ENCODE assay signal across 13 mouse cellular contexts in the genomic region with DNA sequence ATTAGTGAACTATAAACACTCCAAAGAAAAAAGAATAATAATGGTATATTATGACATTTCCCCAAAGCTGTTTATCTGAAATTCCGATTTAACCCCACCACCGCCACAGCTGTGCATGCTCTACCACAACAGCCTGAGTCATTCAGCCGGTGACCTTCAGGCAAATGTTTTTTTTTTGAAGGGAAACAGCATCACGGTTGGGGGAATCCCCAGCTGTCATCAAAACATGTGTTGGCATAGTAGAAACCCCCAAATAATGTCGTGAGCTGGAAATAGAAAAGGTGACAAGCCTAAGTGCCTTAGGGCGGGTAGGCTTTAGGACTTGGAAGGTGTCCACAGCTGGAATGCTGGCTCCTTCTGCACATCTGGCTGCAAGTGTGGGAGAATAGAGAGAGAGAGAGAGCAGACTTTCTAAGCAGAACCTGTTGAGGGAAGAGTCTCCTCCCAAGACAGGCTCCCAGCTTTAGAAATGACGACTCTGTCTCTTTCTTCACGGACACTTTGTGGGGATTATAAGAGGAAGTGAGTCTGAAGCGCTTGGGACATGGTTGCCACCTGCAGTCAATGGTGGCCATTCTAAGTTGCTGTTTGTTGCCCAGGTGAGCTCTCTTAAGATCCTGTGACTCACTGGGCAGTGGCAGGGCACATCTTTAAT. TPM values are rescaled to one million over a fixed set of nuclear protein-coding genes. Genes with fewer than 3 reads are reported as not detected.
DNase-seq lines count a peak whose midpoint lies in the region; ATAC-seq and TF ChIP-seq lines count a peak whose summit lies in the region.
"Had no signal": no experiment of that assay in that cellular context is flagged by ENCODE, and none has a peak within 500 bp of the region (broad histone marks: within the 10 kb centered on the region; RNA-seq: fewer than 3 reads in every experiment).

No protein-coding gene starts in this region.

- H3K9ac ChIP-seq in heart, embryonic 16.5 days (ENCODE audit: low read length), result peak overlapping the region; percentile 10; the same call in 1 of the 2 replicates
- no peak overlapping the region for H3K9ac ChIP-seq in heart, embryonic 12.5 days
- H3K9ac ChIP-seq in liver, embryonic 12.5 days, result 0 out of 2 replicates have a peak overlapping the region, but pooled peaks have one; percentile 7
- no peak overlapping the region for H3K9ac ChIP-seq in neural tube, embryonic 15.5 days (replicated peaks)
- H3K9ac ChIP-seq: forebrain, embryonic 15.5 days had no signal

- H3K36me3 ChIP-seq in heart, embryonic 16.5 days (ENCODE audit: control insufficient read depth, insufficient read depth), result no peaks in the 10 kb centered on the region
- no peaks in the 10 kb centered on the region for H3K36me3 ChIP-seq in heart, embryonic 12.5 days
- no peaks in the 10 kb centered on the region for H3K36me3 ChIP-seq in liver, embryonic 12.5 days
- no peaks in the 10 kb centered on the region for H3K36me3 ChIP-seq in thymus, adult 2 months (ENCODE audit: control insufficient read depth, insufficient read depth, low read length)
- no peaks in the 10 kb centered on the region for H3K36me3 ChIP-seq in neural tube, embryonic 15.5 days
- H3K36me3 ChIP-seq: forebrain, embryonic 15.5 days; G1E had no signal

- peak; percentile 48 for DNase-seq in thymus, adult 2 months
- no peak for DNase-seq in layer of hippocampus, adult 18-20 months (ENCODE audit: low spot score in 2 of 2)
- no peak for DNase-seq in left cerebral cortex, adult 9 months (ENCODE audit: low spot score in 2 of 2)
- DNase-seq: cerebellum, adult 11-12 months; heart, postnatal 36 days; right cerebral cortex, adult 18-20 months had no signal

- no peak overlapping the region for H3K4me2 ChIP-seq in heart, embryonic 16.5 days (ENCODE audit: low read depth, low read length)
- H3K4me2 ChIP-seq in heart, embryonic 12.5 days, result no peak overlapping the region
- 0 out of 2 replicates have a peak overlapping the region, but pooled peaks have one; percentile 17 for H3K4me2 ChIP-seq in liver, embryonic 12.5 days
- H3K4me2 ChIP-seq in neural tube, embryonic 15.5 days, result no peak overlapping the region
- H3K4me2 ChIP-seq: forebrain, embryonic 15.5 days had no signal

- H3K27ac ChIP-seq in heart, embryonic 16.5 days (ENCODE audit: low read length), result no peak overlapping the region
- no peak overlapping the region for H3K27ac ChIP-seq in heart, embryonic 12.5 days (ENCODE audit: poor library complexity, severe bottlenecking)
- peak overlapping the region; percentile 93 for H3K27ac ChIP-seq in liver, embryonic 12.5 days
- peak overlapping the region; percentile 26; the same call in 1 of the 2 replicates for H3K27ac ChIP-seq in thymus, adult 2 months (ENCODE audit: control insufficient read depth, insufficient read depth, low read length)
- no peak overlapping the region for H3K27ac ChIP-seq in neural tube, embryonic 15.5 days (replicated peaks)
- H3K27ac ChIP-seq: forebrain, embryonic 15.5 days had no signal

- WGBS in heart, embryonic 16.5 days, result 33% methylated on average over 9 of the region's 9 CpGs
- WGBS in heart, embryonic 12.5 days, result 47% methylated on average over 9 of the region's 9 CpGs
- WGBS in liver, embryonic 12.5 days (ENCODE audit: insufficient replicate concordance), result 32% methylated on average over 9 of the region's 9 CpGs
- WGBS in thymus, adult 2 months, result 4% methylated on average over 9 of the region's 9 CpGs
- WGBS in neural tube, embryonic 15.5 days, result 76% methylated on average over 9 of the region's 9 CpGs

- no peak overlapping the region for H3K4me3 ChIP-seq in heart, embryonic 16.5 days (ENCODE audit: low read length)
- no peak overlapping the region for H3K4me3 ChIP-seq in heart, embryonic 12.5 days
- no peak overlapping the region for H3K4me3 ChIP-seq in liver, embryonic 12.5 days
- no peak overlapping the region for H3K4me3 ChIP-seq in thymus, adult 2 months (ENCODE audit: control insufficient read depth, insufficient read depth, low read length)
- no peak overlapping the region for H3K4me3 ChIP-seq in neural tube, embryonic 15.5 days (replicated peaks)
- H3K4me3 ChIP-seq: forebrain, embryonic 15.5 days had no signal

- H3K9me3 ChIP-seq in heart, embryonic 16.5 days (replicated peaks; ENCODE audit: control insufficient read depth, low read length), result no peaks in the 10 kb centered on the region
- no peaks in the 10 kb centered on the region for H3K9me3 ChIP-seq in heart, embryonic 12.5 days (replicated peaks)
- H3K9me3 ChIP-seq in liver, embryonic 12.5 days (replicated peaks), result no peaks in the 10 kb centered on the region
- H3K9me3 ChIP-seq in neural tube, embryonic 15.5 days (replicated peaks), result no peaks in the 10 kb centered on the region
- H3K9me3 ChIP-seq: forebrain, embryonic 15.5 days; G1E had no signal

- H3K27me3 ChIP-seq in heart, embryonic 16.5 days (ENCODE audit: control insufficient read depth, insufficient read depth, low read length), result no peaks in the 10 kb centered on the region
- no peaks in the 10 kb centered on the region for H3K27me3 ChIP-seq in heart, embryonic 12.5 days (replicated peaks)
- H3K27me3 ChIP-seq in liver, embryonic 12.5 days (replicated peaks), result no peaks in the 10 kb centered on the region
- H3K27me3 ChIP-seq in thymus, adult 2 months (ENCODE audit: control insufficient read depth, insufficient read depth, low read length), result no peaks in the 10 kb centered on the region
- no peaks in the 10 kb centered on the region for H3K27me3 ChIP-seq in neural tube, embryonic 15.5 days (replicated peaks)
- H3K27me3 ChIP-seq: forebrain, embryonic 15.5 days had no signal

- no peak for TF ChIP-seq POLR2A in thymus, adult 2 months (IDR thresholded peaks at IDR 0.05; ENCODE audit: control insufficient read depth, extremely low read depth, insufficient read depth, low read length, poor library complexity)

- TF ChIP-seq CTCF in thymus, adult 2 months (IDR thresholded peaks at IDR 0.05; ENCODE audit: borderline replicate concordance, control insufficient read depth, extremely low read depth, insufficient read depth, low read length, poor library complexity), result no peak

- peaks cover 33% of the 10 kb centered on the region for H3K4me1 ChIP-seq in heart, embryonic 16.5 days (ENCODE audit: control insufficient read depth, insufficient read depth, low read length)
- H3K4me1 ChIP-seq in heart, embryonic 12.5 days (replicated peaks), result peaks cover 46% of the 10 kb centered on the region
- H3K4me1 ChIP-seq in liver, embryonic 12.5 days, result peaks cover 83% of the 10 kb centered on the region
- peaks cover 48% of the 10 kb centered on the region for H3K4me1 ChIP-seq in thymus, adult 2 months (replicated peaks; ENCODE audit: control insufficient read depth, insufficient read depth, low read length)
- H3K4me1 ChIP-seq in neural tube, embryonic 15.5 days, result peaks cover 23% of the 10 kb centered on the region

- ATAC-seq in heart, embryonic 16.5 days (replicated peaks; ENCODE audit: extremely low read depth, insufficient read depth, low FRiP score), result no peak
- ATAC-seq in heart, embryonic 12.5 days (ENCODE audit: insufficient number of reproducible peaks, low FRiP score), result no peak
- peak; percentile 51 for ATAC-seq in activated CD4-positive, CD25-positive, alpha-beta regulatory T cell, adult 4 months
- ATAC-seq in liver, embryonic 12.5 days, result no peak
- no peak for ATAC-seq in neural tube, embryonic 15.5 days (ENCODE audit: low FRiP score)
- ATAC-seq: forebrain, embryonic 15.5 days had no signal

RNA-seq across cellular contexts. Expression of gene Fgd2, which starts 33.5 kb away (rescaled TPM):
- polyA plus RNA-seq in heart, embryonic 16.5 days (2015; fragmentation: Nextera tagmentation; extraction: Ambion mirVana), result 4.8 and 4.9 TPM in 2 replicates
- 2.0 and 2.1 TPM in 2 replicates for polyA plus RNA-seq in heart, embryonic 12.5 days (2016; fragmentation: Nextera tagmentation; extraction: Ambion mirVana)
- 1 to 10 TPM in 1 of 2 experiments, under 1 TPM in 1; 0.79 to 2.5 TPM for polyA plus RNA-seq in activated CD4-positive, CD25-positive, alpha-beta regulatory T cell, adult 4 months (2017; shearing (Covaris generic))
- 5.1 and 5.9 TPM in 2 replicates for polyA plus RNA-seq in liver, embryonic 12.5 days (2016; fragmentation: Nextera tagmentation; extraction: Ambion mirVana)
- polyA plus RNA-seq in thymus, adult 2 months (2012; rRNA removed), result 40.0 and 56.0 TPM in 2 replicates
- 1 to 10 TPM; 4.4 to 5.8 TPM for total RNA-seq in layer of hippocampus, adult 18-20 months (2021)
- 3.7 and 9.8 TPM in 2 replicates for polyA plus RNA-seq in neural tube, embryonic 15.5 days (2015; fragmentation: Nextera tagmentation; extraction: Ambion mirVana)

RNA-seq across cellular contexts. Expression of gene Mtch1, which starts 46.5 kb away (rescaled TPM):
- polyA plus RNA-seq in heart, embryonic 16.5 days (2015; fragmentation: Nextera tagmentation; extraction: Ambion mirVana), result 220 and 273 TPM in 2 replicates
- polyA plus RNA-seq in heart, embryonic 12.5 days (2016; fragmentation: Nextera tagmentation; extraction: Ambion mirVana), result 317 and 330 TPM in 2 replicates
- 10 to 100 TPM; 14.6 to 18.4 TPM for polyA plus RNA-seq in activated CD4-positive, CD25-positive, alpha-beta regulatory T cell, adult 4 months (2017; shearing (Covaris generic))
- polyA plus RNA-seq in liver, embryonic 12.5 days (2016; fragmentation: Nextera tagmentation; extraction: Ambion mirVana), result 107 and 109 TPM in 2 replicates
- polyA plus RNA-seq in thymus, adult 2 months (2012; rRNA removed), result 332 and 354 TPM in 2 replicates
- 100 to 1,000 TPM; 644 to 648 TPM for total RNA-seq in layer of hippocampus, adult 18-20 months (2021)
- 453 and 482 TPM in 2 replicates for polyA plus RNA-seq in neural tube, embryonic 15.5 days (2015; fragmentation: Nextera tagmentation; extraction: Ambion mirVana)

Comparison
In these comparisons a context has a peak if more than half of its experiments do, and no peak if none do; other contexts are left out.
1. H3K9ac ChIP-seq: peak in heart, embryonic 16.5 days (single experiment) and liver, embryonic 12.5 days (single experiment); none in heart, embryonic 12.5 days (single experiment) and neural tube, embryonic 15.5 days (single experiment).
2. H3K27ac ChIP-seq: peak in liver, embryonic 12.5 days (single experiment) and thymus, adult 2 months (single experiment); none in heart, embryonic 16.5 days (single experiment), heart, embryonic 12.5 days (single experiment) and neural tube, embryonic 15.5 days (single experiment).